Mouse (Mus musculus) stomach, postnatal 0 days (tissue): ENCODE measurements around the gene Homer2. TPM values are rescaled to one million over a fixed set of nuclear protein-coding genes. Genes with fewer than 3 reads are reported as not detected.
A peak's percentile ranks its signal among the peaks of the same experiment; 100 is the strongest.

Experiments
- ATAC-seq: fragments of 200-750 bp; cut with Nextera tagmentation; 2 replicates; pipeline ENCODE4 v1.8.0; 2017; ENCODE audit not compliant: low FRiP score, low TSS enrichment
- DNase-seq: peaks from one replicate; pipeline ENCODE4 v3.0.0-alpha.2; 2016; ENCODE audit warnings: low spot score
- H3K27ac ChIP-seq: fragments of 300-500 bp; sonication (generic); replicated peaks from 2 replicates; pipeline ENCODE4 v1.5.1; 2014; ENCODE audit warnings: mild to moderate bottlenecking, control low read depth
- H3K27me3 ChIP-seq: fragments of 300-500 bp; sonication (generic); 2 replicates; pipeline ENCODE4 v1.6.1; 2014; ENCODE audit warnings: low read length; ENCODE audit not compliant: control insufficient read depth, insufficient read depth
- H3K36me3 ChIP-seq: fragments of 300-500 bp; sonication (generic); 2 replicates; pipeline ENCODE4 v1.6.1; 2014; ENCODE audit warnings: low read length, mixed read lengths; ENCODE audit not compliant: control insufficient read depth, insufficient read depth
- H3K4me1 ChIP-seq: fragments of 300-500 bp; sonication (generic); replicated peaks from 2 replicates; pipeline ENCODE4 v1.6.1; 2014; ENCODE audit warnings: antibody characterized with exemption; ENCODE audit not compliant: control insufficient read depth, insufficient read depth
- H3K4me2 ChIP-seq: fragments of 300-500 bp; sonication (generic); replicated peaks from 2 replicates; pipeline ENCODE4 v1.6.1; 2014; ENCODE audit warnings: low read depth, mild to moderate bottlenecking, control low read depth, moderate library complexity
- H3K4me3 ChIP-seq: fragments of 300-500 bp; sonication (generic); 2 replicates; pipeline ENCODE4 v1.5.1; 2014; ENCODE audit warnings: low read depth, low read length, control low read depth
- H3K9ac ChIP-seq: fragments of 300-500 bp; sonication (generic); 2 replicates; pipeline ENCODE4 v1.6.1; 2014; ENCODE audit warnings: mild to moderate bottlenecking, low read length, control low read depth, mixed read lengths
- H3K9me3 ChIP-seq: fragments of 300-500 bp; sonication (generic); 2 replicates; pipeline ENCODE4 v1.6.1; 2016; ENCODE audit warnings: low read length; ENCODE audit not compliant: control insufficient read depth
- CTCF ChIP-seq: IDR thresholded peaks from 2 replicates; pipeline ENCODE4 v1.5.1; 2016; ENCODE audit warnings: antibody characterized with exemption, low read depth, mild to moderate bottlenecking, moderate library complexity
- EP300 ChIP-seq: optimal IDR thresholded peaks from 2 replicates; pipeline ENCODE3; 2016; ENCODE audit warnings: antibody characterized with exemption
- WGBS: fragments of 180-500 bp; shearing (Covaris S2); extraction: QIAGEN DNeasy Blood & Tissue Kit; methylation state at CpG from one replicate; pipeline ENCODE4 v1.1.7; 2014; 5-methylcytosine and 5-hydroxymethylcytosine counted together
- polyA plus RNA-seq: library from polyadenylated mRNA; unstranded; fragments of >200 nt; fragmentation: Nextera tagmentation; extraction: Ambion mirVana; gene quantifications from 2 replicates; pipeline ENCODE4 v1.2.1, GENCODE M21; 2015

Homer2 gene
- polyA plus RNA-seq, 1 experiment from 2014 or later: 47.4 TPM

- no peaks in the 10 kb centered on the region for H3K4me1 ChIP-seq
- TF ChIP-seq EP300 (no peak), CTCF (no peak)
- no peak overlapping the region for H3K4me3 ChIP-seq
- DNase-seq (no peak), ATAC-seq (no peak)
- WGBS: 67% methylated on average over 6 of the region's 6 CpGs
- no peaks in the 10 kb centered on the region for H3K27me3 ChIP-seq
- H3K9ac ChIP-seq: no peak overlapping the region
- no peak overlapping the region for H3K4me2 ChIP-seq
- no peak overlapping the region for H3K27ac ChIP-seq
- no peaks in the 10 kb centered on the region for H3K9me3 ChIP-seq
- H3K36me3 ChIP-seq: no peaks in the 10 kb centered on the region
These were observed 66.2 kb downstream of the Homer2 start for GRCm38 (mm10) chr7:81641101-81641500.

DNA sequence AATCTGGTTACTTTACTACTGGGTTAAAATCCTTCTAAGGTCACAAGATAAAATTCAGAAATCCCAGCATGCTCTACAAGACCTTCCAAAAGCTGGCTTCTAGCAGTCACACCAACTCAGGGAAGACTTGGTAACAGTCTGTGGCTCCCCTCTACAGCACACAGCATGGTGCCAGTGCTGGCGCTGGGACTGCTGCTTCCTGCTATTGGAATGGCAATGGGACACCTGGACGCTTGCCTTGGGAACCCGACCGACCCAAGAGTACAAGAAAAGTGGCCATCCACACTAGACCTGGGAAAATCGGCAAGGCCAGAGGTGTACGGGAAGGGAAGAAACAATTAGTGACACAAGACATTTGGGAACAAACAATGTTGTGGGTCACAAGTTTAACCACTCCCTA, 74.7 kb downstream of the Homer2 start:
- Histone ChIP-seq H3K27ac (no peak overlapping the region), H3K36me3 (no peaks in the 10 kb centered on the region; the same call in 1 of the 2 replicates), H3K4me2 (no peak overlapping the region), H3K27me3 (no peaks in the 10 kb centered on the region), H3K9me3 (no peaks in the 10 kb centered on the region), H3K4me1 (no peaks in the 10 kb centered on the region), H3K9ac (no peak overlapping the region), H3K4me3 (no peak overlapping the region)
- no peak for TF ChIP-seq EP300
- TF ChIP-seq CTCF: no peak
- DNase-seq (no peak), ATAC-seq (no peak)
- WGBS: 82% methylated on average over 6 of the region's 6 CpGs

DNA sequence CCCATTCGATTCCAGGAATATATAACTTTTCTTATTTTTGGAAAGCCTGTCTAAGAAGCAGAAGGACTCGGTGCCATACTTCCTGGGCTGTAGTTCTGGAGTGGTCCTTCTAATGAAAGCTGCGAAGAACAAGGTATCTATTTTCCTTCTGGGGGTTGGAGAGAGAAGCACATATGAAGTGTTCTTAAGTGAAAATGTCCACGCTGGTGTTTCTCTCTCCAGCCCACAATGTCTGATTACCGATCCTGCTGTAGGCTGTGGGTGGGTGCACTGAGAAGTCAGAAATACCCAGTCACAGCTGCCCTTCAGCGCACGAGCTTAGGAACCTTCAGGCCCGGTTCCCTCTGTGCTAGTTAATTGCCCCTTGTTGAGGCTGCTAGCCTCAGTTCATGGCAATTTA, 76.1 kb downstream of the Homer2 start:
- Histone ChIP-seq H3K4me1 (no peaks in the 10 kb centered on the region), H3K27ac (no peak overlapping the region), H3K4me2 (no peak overlapping the region), H3K27me3 (no peaks in the 10 kb centered on the region), H3K9ac (no peak overlapping the region), H3K9me3 (no peaks in the 10 kb centered on the region), H3K36me3 (no peaks in the 10 kb centered on the region; the same call in 1 of the 2 replicates), H3K4me3 (no peak overlapping the region)
- DNase-seq (no peak), ATAC-seq (no peak)
- WGBS: 92% methylated on average over 8 of the region's 8 CpGs
- TF ChIP-seq EP300 (no peak), CTCF (no peak)

DNA sequence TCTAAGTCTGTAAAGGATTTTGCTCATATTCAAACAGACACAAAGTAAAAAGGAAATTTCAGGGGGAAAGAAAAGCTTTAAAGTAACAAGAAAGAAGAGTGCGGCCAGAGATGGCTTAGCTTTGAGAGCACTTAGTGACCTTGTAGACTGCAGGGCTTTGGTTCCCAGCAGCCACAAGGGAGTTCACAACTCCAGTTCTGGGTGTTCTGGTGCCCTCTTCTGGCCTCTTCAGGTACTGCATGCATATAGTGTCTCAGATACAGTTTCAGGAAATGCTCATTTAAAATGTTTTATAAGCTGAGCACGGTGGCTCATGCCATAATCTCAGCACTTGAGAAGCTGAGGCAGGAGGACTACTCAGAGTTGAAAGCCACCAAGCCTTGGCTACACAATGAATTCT, 80.9 kb downstream of the Homer2 start:
- H3K9ac ChIP-seq: no peak overlapping the region
- no peak overlapping the region for H3K27ac ChIP-seq
- ATAC-seq: no peak
- no peaks in the 10 kb centered on the region for H3K4me1 ChIP-seq
- WGBS: 82% methylated on average over 2 of the region's 2 CpGs
- H3K27me3 ChIP-seq: no peaks in the 10 kb centered on the region
- H3K4me2 ChIP-seq: no peak overlapping the region
- no peak overlapping the region for H3K4me3 ChIP-seq
- no peaks in the 10 kb centered on the region; the same call in 1 of the 2 replicates for H3K36me3 ChIP-seq
- no peaks in the 10 kb centered on the region for H3K9me3 ChIP-seq
- TF ChIP-seq EP300 (no peak), CTCF (peak; percentile 68)
- DNase-seq: peak; percentile 23

- H3K4me2 ChIP-seq: no peak overlapping the region
- DNase-seq: peak; percentile 22
- 60% methylated on average over 6 of the region's 6 CpGs for WGBS
- TF ChIP-seq CTCF: no peak
- no peak for TF ChIP-seq EP300
- H3K4me3 ChIP-seq: no peak overlapping the region
- no peaks in the 10 kb centered on the region for H3K4me1 ChIP-seq
- H3K9me3 ChIP-seq: no peaks in the 10 kb centered on the region
- no peak overlapping the region for H3K9ac ChIP-seq
- no peaks in the 10 kb centered on the region for H3K27me3 ChIP-seq
- H3K27ac ChIP-seq: no peak overlapping the region
- no peaks in the 10 kb centered on the region for H3K36me3 ChIP-seq
- peak; percentile 80 for ATAC-seq
These were observed 83.6 kb downstream of the Homer2 start for GRCm38 (mm10) chr7:81623767-81624166.

GRCm38 (mm10) chr7:81622793-81623192, 84.5 kb downstream of the Homer2 start:
- Histone ChIP-seq H3K4me1 (no peaks in the 10 kb centered on the region), H3K36me3 (no peaks in the 10 kb centered on the region), H3K9ac (no peak overlapping the region), H3K4me2 (no peak overlapping the region), H3K27me3 (no peaks in the 10 kb centered on the region), H3K4me3 (no peak overlapping the region), H3K27ac (no peak overlapping the region), H3K9me3 (no peaks in the 10 kb centered on the region)
- WGBS: 84% methylated on average over 4 of the region's 4 CpGs
- no peak for ATAC-seq
- DNase-seq: no peak
- TF ChIP-seq CTCF (no peak), EP300 (no peak)
